Mouse (Mus musculus): ENCODE measurements at regions not wholly inside any gene's neighbourhood (a gene's known extent, or its start where the extent isn't known, plus 50 kb on each side); places are given as distances from the start of the nearest gene placed in this dataset.
A peak's percentile ranks its signal among the peaks of the same experiment; 100 is the strongest.

GRCm38 (mm10) chr12:36748345-36748744 lies 360.0 kb upstream of the Meox2 start:
- no peaks in the 10 kb centered on the region for H3K79me2 ChIP-seq (ENCODE audit: control insufficient read depth, insufficient read depth)
- H3ac ChIP-seq (ENCODE audit: control insufficient read depth, insufficient read length) = no peak overlapping the region
- H3K27me3 ChIP-seq (ENCODE audit: control insufficient read depth, insufficient read depth, insufficient read length) = no peaks in the 10 kb centered on the region
- TF ChIP-seq MYOD1 (IDR thresholded peaks at IDR 0.05; ENCODE audit: control insufficient read depth in 1 of 3, insufficient read length in 2 of 3, low read depth in 2 of 3) (no peak), MAX (IDR thresholded peaks at IDR 0.05; ENCODE audit: low read depth) (no peak), E2F4 (IDR thresholded peaks at IDR 0.05; ENCODE audit: insufficient read depth) (no peak), SRF (IDR thresholded peaks at IDR 0.05; ENCODE audit: control insufficient read depth, insufficient read length, low read depth) (no peak), TCF12 (IDR thresholded peaks at IDR 0.05; ENCODE audit: insufficient read depth, poor library complexity, severe bottlenecking) (no peak), CEBPB (IDR thresholded peaks at IDR 0.05; ENCODE audit: insufficient read depth, poor library complexity, severe bottlenecking) (no peak), REST (IDR thresholded peaks at IDR 0.05; ENCODE audit: insufficient read depth, insufficient read length) (no peak), POLR2A (IDR thresholded peaks at IDR 0.05; ENCODE audit: insufficient read length, low read depth) (no peak), USF1 (IDR thresholded peaks at IDR 0.05; ENCODE audit: low read depth) (no peak), POLR2AphosphoS2 (IDR thresholded peaks at IDR 0.05; ENCODE audit: insufficient read length, low read depth) (no peak), TCF3 (IDR thresholded peaks at IDR 0.05; ENCODE audit: insufficient read length, low read depth) (no peak), MYOG (IDR thresholded peaks at IDR 0.05; ENCODE audit: control insufficient read depth in 1 of 3, insufficient read depth in 1 of 3, insufficient read length in 2 of 3, low read depth in 2 of 3) (no peak)
- no peaks in the 10 kb centered on the region for H3K36me3 ChIP-seq (ENCODE audit: control insufficient read depth, insufficient read depth)
- no peak overlapping the region for H3K4me3 ChIP-seq
- no peak overlapping the region for H3K4me2 ChIP-seq (ENCODE audit: low read depth)

GRCm38 (mm10) chr12:36765315-36766058 lies 342.9 kb upstream of the Meox2 start:
- Histone ChIP-seq H3K27me3 (ENCODE audit: control insufficient read depth, insufficient read depth, insufficient read length) (no peaks in the 10 kb centered on the region), H3K79me2 (ENCODE audit: control insufficient read depth, insufficient read depth) (no peaks in the 10 kb centered on the region), H3K4me3 (no peak overlapping the region), H3K36me3 (ENCODE audit: control insufficient read depth, insufficient read depth) (no peaks in the 10 kb centered on the region), H3ac (ENCODE audit: control insufficient read depth, insufficient read length) (no peak overlapping the region), H3K4me2 (ENCODE audit: low read depth) (peak overlapping the region; percentile 3)
- TF ChIP-seq POLR2AphosphoS2 (IDR thresholded peaks at IDR 0.05; ENCODE audit: insufficient read length, low read depth) (no peak), MYOD1 (IDR thresholded peaks at IDR 0.05; ENCODE audit: control insufficient read depth in 1 of 3, insufficient read length in 2 of 3, low read depth in 2 of 3) (peak in 1 of 3 experiments; percentile 25), MAX (IDR thresholded peaks at IDR 0.05; ENCODE audit: low read depth) (no peak), REST (IDR thresholded peaks at IDR 0.05; ENCODE audit: insufficient read depth, insufficient read length) (no peak)

- no peaks in the 10 kb centered on the region for H3K79me2 ChIP-seq (ENCODE audit: control insufficient read depth, insufficient read depth)
- no peak for TF ChIP-seq MYOD1 (IDR thresholded peaks at IDR 0.05; ENCODE audit: control insufficient read depth in 1 of 3, insufficient read length in 2 of 3, low read depth in 2 of 3)
- TF ChIP-seq MYOG (IDR thresholded peaks at IDR 0.05; ENCODE audit: control insufficient read depth in 1 of 3, insufficient read depth in 1 of 3, insufficient read length in 2 of 3, low read depth in 2 of 3) = no peak
- TF ChIP-seq REST (IDR thresholded peaks at IDR 0.05; ENCODE audit: insufficient read depth, insufficient read length) = no peak
These were observed 342.2 kb upstream of the Meox2 start for GRCm38 (mm10) chr12:36766167-36766566.

GRCm38 (mm10) chr12:36780761-36781160 lies 327.6 kb upstream of the Meox2 start:
- no peaks in the 10 kb centered on the region for H3K36me3 ChIP-seq (ENCODE audit: control insufficient read depth, insufficient read depth)
- TF ChIP-seq POLR2AphosphoS2 (IDR thresholded peaks at IDR 0.05; ENCODE audit: insufficient read length, low read depth) (no peak), TCF12 (IDR thresholded peaks at IDR 0.05; ENCODE audit: insufficient read depth, poor library complexity, severe bottlenecking) (no peak), USF1 (IDR thresholded peaks at IDR 0.05; ENCODE audit: low read depth) (no peak), E2F4 (IDR thresholded peaks at IDR 0.05; ENCODE audit: insufficient read depth) (no peak), MYOG (IDR thresholded peaks at IDR 0.05; ENCODE audit: control insufficient read depth in 1 of 3, insufficient read depth in 1 of 3, insufficient read length in 2 of 3, low read depth in 2 of 3) (no peak), TCF3 (IDR thresholded peaks at IDR 0.05; ENCODE audit: insufficient read length, low read depth) (no peak), MAX (IDR thresholded peaks at IDR 0.05; ENCODE audit: low read depth) (no peak), REST (IDR thresholded peaks at IDR 0.05; ENCODE audit: insufficient read depth, insufficient read length) (no peak), SRF (IDR thresholded peaks at IDR 0.05; ENCODE audit: control insufficient read depth, insufficient read length, low read depth) (no peak), POLR2A (IDR thresholded peaks at IDR 0.05; ENCODE audit: insufficient read length, low read depth) (no peak)
- no peaks in the 10 kb centered on the region for H3K79me2 ChIP-seq (ENCODE audit: control insufficient read depth, insufficient read depth)
- H3K4me2 ChIP-seq (ENCODE audit: low read depth) = no peak overlapping the region
- no peak overlapping the region for H3K4me3 ChIP-seq
- H3K27me3 ChIP-seq (ENCODE audit: control insufficient read depth, insufficient read depth, insufficient read length) = no peaks in the 10 kb centered on the region
- H3ac ChIP-seq (ENCODE audit: control insufficient read depth, insufficient read length) = no peak overlapping the region

More at GRCm38 (mm10) chr12:36766167-36766566, 342.2 kb upstream of the Meox2 start:
- Histone ChIP-seq H3ac (ENCODE audit: control insufficient read depth, insufficient read length) (no peak overlapping the region), H3K4me2 (ENCODE audit: low read depth) (no peak overlapping the region), H3K27me3 (ENCODE audit: control insufficient read depth, insufficient read depth, insufficient read length) (no peaks in the 10 kb centered on the region), H3K4me3 (no peak overlapping the region), H3K36me3 (ENCODE audit: control insufficient read depth, insufficient read depth) (no peaks in the 10 kb centered on the region)

- no peak overlapping the region for H3ac ChIP-seq (ENCODE audit: control insufficient read depth, insufficient read length)
- H3K27me3 ChIP-seq (ENCODE audit: control insufficient read depth, insufficient read depth, insufficient read length) = no peaks in the 10 kb centered on the region
- no peaks in the 10 kb centered on the region for H3K36me3 ChIP-seq (ENCODE audit: control insufficient read depth, insufficient read depth)
- H3K79me2 ChIP-seq (ENCODE audit: control insufficient read depth, insufficient read depth) = no peaks in the 10 kb centered on the region
- H3K4me2 ChIP-seq (ENCODE audit: low read depth) = no peak overlapping the region
- H3K4me3 ChIP-seq = no peak overlapping the region
- TF ChIP-seq CEBPB (IDR thresholded peaks at IDR 0.05; ENCODE audit: insufficient read depth, poor library complexity, severe bottlenecking) (no peak), MAX (IDR thresholded peaks at IDR 0.05; ENCODE audit: low read depth) (no peak), TCF12 (IDR thresholded peaks at IDR 0.05; ENCODE audit: insufficient read depth, poor library complexity, severe bottlenecking) (no peak), USF1 (IDR thresholded peaks at IDR 0.05; ENCODE audit: low read depth) (no peak), MYOG (IDR thresholded peaks at IDR 0.05; ENCODE audit: control insufficient read depth in 1 of 3, insufficient read depth in 1 of 3, insufficient read length in 2 of 3, low read depth in 2 of 3) (no peak), TCF3 (IDR thresholded peaks at IDR 0.05; ENCODE audit: insufficient read length, low read depth) (no peak), SRF (IDR thresholded peaks at IDR 0.05; ENCODE audit: control insufficient read depth, insufficient read length, low read depth) (no peak)
These were observed 317.5 kb upstream of the Meox2 start for GRCm38 (mm10) chr12:36790866-36791265.
